Mouse (Mus musculus): ENCODE results near the gene 4930442H23Rik.
"Not testable (repeated sequence)": the region's sequence is repeated elsewhere in the genome, so short reads cannot be mapped to it uniquely, and the experiment has no call there.

4930442H23Rik gene

GRCm38 (mm10) chr10:81177958-81178712, 5.5 kb downstream of the 4930442H23Rik start:
- in situ Hi-C loops (cut with MboI, MseI) = no loop called here

GRCm38 (mm10) chr10:81177491-81177925, 6.1 kb downstream of the 4930442H23Rik start:
- in situ Hi-C loops (cut with MboI, MseI) = no loop called here

GRCm38 (mm10) chr10:81176466-81177271, 7.0 kb downstream of the 4930442H23Rik start, which contains the start of gene Eef2:
Eef2 (plus strand) TSS chr10:81176631.
- in situ Hi-C loops (cut with MboI, MseI) = no loop called here

DNA sequence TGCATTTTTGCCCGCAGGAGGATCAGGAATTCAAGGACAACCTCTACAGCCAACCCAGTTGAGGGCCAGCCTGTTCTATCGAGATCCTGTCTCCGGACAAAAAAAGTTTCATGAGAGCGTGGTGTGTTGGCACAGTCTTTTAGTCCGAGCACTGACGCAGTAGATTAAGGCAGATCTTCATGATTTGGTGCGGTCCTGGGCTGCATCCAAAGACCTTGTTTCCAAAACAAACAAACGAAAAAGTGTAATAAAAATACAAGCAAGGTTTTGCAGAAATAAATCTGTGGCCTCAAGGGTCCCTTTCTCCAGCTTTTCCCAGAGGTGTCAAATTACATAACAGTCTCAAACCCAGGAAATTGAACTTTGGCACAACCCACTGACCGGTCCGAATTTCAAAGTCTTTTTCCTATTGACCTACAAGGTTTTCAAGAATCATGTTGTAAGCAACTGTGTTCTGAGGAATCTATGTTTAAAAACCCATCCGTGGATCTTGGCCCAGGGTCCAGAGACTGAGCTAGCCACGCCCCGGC, 7.6 kb downstream of the 4930442H23Rik start:
- in situ Hi-C loops (cut with MboI, MseI) = no loop called here

- in situ Hi-C loops (cut with MboI, MseI) = not testable (repeated sequence)
Measured at GRCm38 (mm10) chr10:81175345-81175701, 8.3 kb downstream of the 4930442H23Rik start.

GRCm38 (mm10) chr10:81174617-81175344, 8.9 kb downstream of the 4930442H23Rik start:
- in situ Hi-C loops (cut with MboI, MseI) = no loop called here

GRCm38 (mm10) chr10:81173132-81173531, 10.5 kb downstream of the 4930442H23Rik start:
- in situ Hi-C loops (cut with MboI, MseI) = no loop called here

GRCm38 (mm10) chr10:81169411-81169900, 14.2 kb downstream of the 4930442H23Rik start:
- in situ Hi-C loops (cut with MboI, MseI) = not testable (repeated sequence)

DNA sequence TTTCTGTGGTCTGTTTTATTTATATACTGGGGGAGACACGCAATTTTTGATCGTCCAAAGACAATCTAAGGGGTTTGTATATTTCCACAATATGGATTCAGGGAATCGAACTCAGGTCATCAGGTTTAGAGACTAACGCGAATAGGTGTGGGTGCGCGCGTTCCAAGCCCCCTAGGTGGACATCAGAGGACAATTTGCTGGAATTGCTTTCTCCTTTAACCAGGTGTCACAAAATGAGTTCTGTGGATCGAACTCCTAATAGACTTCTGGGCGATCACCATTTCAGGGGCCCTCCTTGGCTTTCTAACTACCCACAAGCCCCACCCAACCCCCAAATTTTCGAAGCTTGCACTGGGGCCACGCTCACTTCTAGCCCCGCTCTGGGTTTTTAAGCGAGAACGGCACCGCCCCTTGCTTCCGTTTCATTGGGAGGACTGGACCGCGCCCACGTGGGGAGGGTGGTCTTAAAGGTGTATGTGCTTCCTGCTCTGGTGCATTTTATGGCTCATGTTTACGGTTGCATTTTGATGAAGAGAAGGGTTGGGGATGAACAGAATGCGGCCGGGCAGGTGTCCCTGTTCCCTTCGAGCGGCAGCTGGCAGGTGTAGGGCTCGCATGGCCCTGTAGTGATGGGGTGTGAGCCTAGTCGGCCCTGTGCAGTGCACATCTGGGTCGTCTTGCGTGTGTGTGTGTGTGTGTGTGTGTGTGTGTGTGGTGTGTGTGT, 15.0 kb downstream of the 4930442H23Rik start:
- in situ Hi-C loops (cut with MboI, MseI) = no loop called here

DNA sequence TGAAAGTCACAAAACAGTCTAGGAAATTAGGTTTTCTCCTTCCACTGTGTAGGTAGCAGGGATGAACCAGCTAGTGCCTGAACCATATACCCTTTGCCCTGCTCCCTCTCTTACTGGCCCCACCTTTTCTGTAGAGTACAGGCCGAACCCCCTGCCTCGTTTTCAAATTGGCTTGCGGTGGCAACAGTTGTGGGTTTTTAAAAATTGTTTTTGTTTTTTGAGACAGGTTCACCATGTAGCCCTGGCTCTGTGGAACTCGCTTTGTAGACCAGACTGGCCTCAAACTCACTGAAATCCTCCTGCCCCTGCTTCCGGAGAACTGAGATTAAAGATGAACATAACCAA, 15.6 kb downstream of the 4930442H23Rik start:
- in situ Hi-C loops (cut with MboI, MseI) = no loop called here

DNA sequence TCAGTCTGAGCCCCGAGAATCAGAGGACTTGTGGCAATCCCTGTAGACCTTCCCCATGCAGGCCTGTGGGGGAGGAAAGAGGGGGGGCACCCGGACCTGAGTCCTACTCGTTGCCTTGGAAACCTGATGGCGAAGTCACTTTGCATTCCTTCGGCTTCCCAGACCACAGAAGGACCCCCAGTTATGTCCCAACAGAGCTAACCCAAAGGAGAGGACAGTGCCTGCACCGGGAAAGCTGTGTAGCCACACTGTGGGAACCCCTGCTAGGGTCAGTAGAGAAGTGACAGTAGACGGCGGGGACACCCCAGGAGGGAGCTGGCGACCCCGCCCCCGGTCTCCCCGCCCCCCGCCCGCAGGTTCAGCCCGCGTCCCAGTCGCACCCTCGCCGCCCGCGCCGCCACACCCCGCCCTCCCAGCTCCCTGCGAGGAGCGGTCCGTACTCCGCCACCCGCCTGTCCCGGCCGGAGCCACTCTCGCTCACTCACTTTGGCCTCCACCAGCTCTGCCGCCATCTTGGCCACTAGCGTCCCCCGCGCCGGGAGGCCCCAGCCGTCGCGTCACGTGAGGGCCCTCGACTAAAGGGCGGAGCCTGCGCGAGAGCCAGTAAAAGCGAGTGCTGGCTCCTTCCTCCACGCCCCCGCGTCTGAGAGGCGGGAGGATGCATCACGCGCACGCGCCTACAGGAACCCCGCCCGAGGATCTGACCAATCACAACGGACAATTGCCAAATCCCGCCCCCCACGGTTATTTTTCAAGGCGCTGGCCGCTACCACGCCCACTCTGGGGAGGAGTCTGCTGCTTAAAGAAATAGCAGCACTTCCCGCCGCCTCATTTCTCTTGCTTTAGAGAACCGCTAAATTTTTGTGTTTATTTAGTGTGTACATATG, 16.2 kb downstream of the 4930442H23Rik start, which contains the start of gene Pias4:
Gene Pias4 (minus strand): TSS at position 724 of the 887 bp plus-strand sequence.
- in situ Hi-C loops (cut with MboI, MseI) = no loop called here

DNA sequence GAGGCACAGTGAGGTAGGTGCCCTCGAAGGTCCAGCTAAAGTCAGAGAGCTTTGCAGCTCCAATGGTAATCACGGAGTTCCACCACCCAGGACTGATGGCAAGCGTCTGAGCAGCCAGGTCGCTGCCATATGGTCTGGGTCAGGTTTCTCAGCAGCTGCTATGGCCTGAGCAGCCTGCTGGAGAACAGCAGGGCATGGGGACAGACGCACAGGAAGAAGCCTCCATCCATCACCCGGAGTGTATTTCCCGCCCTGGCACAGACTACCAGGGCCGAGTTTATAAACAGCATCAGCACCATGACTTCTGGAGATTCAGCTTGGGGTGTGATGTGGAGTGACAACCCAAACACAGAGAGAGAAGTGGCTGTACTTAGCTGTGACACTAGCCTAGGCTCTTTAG, 18.5 kb downstream of the 4930442H23Rik start:
- in situ Hi-C loops (cut with MboI, MseI) = no loop called here

DNA sequence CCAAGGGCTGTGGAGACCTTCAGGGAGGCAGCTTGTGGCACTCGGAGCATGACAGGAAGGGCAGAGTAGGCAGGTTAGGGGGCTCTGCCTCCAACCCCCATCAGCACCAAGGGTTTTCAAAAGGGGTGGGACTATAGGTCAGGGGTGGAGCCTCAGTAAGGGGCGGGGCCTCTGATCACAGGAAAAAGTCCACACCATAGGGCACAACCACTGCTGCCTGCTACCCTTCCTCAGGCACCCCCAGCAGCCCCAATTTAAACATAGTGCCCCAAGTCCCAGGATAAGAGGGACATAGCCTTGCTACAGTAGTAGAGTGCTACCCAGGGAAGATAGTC, 21.4 kb downstream of the 4930442H23Rik start:
- in situ Hi-C loops (cut with MboI, MseI) = no loop called here

GRCm38 (mm10) chr10:81161602-81162317, 21.9 kb downstream of the 4930442H23Rik start:
- in situ Hi-C loops (cut with MboI, MseI) = no loop called here

GRCm38 (mm10) chr10:81154736-81155135, 28.9 kb downstream of the 4930442H23Rik start:
- in situ Hi-C loops (cut with MboI, MseI) = no loop called here

DNA sequence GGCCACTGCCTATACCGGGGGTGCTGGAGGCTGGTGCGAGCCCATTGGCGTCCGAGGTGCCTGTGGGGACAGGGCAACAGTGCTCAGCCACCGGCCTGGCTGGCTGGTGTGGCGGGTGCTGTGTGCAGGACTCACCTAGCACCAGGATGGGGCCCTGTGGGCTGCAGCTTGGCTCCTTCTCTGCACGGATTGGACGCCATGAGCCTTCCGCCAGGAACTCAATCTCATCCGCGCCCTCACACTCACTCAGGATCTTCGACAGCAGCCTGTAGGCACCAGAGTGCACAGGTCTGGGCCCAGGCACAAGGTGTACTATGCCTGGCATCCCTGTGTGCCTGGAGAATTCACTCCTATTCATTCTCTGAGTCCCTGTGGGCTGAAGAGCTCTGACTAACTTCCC, 29.3 kb downstream of the 4930442H23Rik start:
- in situ Hi-C loops (cut with MboI, MseI) = no loop called here

DNA sequence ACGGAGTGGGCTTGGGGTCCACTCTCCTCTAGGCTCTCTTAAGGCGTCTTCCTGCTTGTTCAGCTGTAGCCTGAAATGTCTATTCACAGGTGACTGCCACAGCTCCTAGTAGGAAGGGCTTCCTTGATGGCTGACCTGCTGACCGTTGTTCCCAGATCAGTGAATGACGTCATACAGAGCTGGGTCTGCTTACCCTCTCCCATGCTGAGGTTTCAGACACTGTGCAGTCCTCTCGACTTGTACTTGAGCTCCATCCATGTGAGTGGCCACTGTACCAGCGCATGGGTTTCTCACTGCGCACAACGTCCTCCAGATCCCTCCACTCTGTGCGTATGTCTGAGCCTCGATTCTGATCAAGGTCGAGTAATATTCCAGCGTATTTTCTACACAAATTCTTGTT, 31.0 kb downstream of the 4930442H23Rik start:
- in situ Hi-C loops (cut with MboI, MseI) = no loop called here

- in situ Hi-C loops (cut with MboI, MseI) = no loop called here
Measured at GRCm38 (mm10) chr10:81151261-81151660, 32.4 kb downstream of the 4930442H23Rik start.

DNA sequence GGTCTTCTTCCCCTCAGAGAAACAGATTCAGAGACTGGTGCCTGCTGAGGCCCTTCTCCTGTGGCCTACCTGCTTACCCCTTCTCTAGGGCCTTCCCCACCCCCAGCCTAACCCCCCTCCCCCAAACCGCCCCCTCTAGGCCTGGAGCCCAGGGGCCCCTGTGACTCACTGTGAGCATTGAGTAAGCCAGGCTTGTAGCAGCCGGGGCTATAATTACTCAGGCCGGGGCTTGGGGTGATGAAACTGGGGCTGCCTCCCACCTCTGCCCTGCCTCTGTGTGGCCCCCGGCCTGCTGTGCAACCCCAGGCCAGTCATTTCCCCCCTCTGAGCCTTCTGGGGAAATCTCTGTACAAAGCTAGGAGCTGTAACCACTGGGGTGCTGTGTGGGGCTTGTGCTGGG, 37.4 kb downstream of the 4930442H23Rik start:
- in situ Hi-C loops (cut with MboI, MseI) = loop anchor here in 1 of 2 experiments (10.0 kb wide), 1 partner anchor 991 kb away; no protein-coding TSS in a partner anchor

Data from T-helper 17 cell (primary cell).